Mouse (Mus musculus) thymus, postnatal 10 days (tissue): ENCODE data around the gene Ubap1l.

Source experiments
- DNase-seq, 2 experiments: peaks; one replicate each; pipeline ENCODE4 v3.0.0; 2021; ENCODE audit warnings: low spot score in 2 of 2

Gene Ubap1l

DNA sequence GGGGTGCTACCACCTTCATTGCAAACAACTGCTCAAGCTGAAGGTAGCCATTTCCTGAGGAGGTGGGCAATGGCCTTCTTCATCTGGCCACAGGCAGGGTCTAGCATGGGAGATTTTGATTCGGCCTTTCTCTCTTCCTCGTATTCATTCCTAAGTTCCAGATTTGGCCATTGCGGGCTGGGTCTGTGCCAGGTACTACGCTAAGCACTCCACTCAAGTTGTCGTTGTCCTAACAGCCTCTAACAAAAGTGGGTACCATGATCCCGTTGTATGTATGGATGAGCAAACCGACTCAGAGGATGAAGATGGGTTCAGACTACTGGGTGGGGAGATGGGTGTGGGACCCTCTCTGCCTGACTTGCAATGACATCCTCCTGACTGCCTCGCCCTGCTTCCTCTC lies 49.5 kb downstream of the Ubap1l start:
- no peak for DNase-seq

DNA sequence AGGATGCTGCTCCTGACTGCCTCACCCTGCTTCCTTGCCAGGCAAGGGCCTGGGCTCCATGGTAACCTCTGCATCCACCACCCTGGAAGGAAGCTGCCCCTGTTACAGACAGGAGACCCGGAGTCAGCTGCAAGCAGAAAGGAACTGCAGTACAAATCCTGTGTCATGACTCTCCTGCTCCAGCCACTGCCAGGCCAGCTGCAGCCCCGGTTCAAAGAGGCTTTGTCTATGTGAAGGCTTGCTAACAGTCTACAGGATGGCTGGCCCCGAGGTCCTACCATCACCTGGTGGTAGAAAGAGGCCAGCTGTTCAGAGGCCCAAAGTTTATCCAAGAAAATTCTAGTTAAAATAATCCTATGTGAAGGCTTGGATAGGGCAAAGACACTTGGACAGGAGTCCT lies 50.5 kb downstream of the Ubap1l start:
- DNase-seq, result no peak

DNA sequence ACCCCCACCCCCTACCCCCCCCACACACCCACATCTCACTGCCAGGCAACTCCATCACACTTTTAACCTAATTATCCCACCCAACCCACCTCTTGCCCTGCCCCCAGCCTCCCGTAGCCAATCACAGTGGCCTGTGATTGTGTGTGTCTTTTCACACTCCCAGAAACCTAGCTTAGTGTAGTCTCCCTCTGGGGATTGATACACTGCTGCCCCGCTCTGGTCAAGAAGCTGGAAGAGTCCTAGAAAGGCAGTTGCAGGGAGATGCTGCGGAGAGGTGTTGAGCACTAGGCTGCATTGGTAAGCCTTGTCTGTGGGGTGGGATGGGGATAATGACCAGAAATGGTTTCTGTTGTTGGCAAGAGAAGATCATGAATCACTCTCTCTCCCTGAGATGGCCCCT lies 56.9 kb downstream of the Ubap1l start:
- no peak for DNase-seq

DNA sequence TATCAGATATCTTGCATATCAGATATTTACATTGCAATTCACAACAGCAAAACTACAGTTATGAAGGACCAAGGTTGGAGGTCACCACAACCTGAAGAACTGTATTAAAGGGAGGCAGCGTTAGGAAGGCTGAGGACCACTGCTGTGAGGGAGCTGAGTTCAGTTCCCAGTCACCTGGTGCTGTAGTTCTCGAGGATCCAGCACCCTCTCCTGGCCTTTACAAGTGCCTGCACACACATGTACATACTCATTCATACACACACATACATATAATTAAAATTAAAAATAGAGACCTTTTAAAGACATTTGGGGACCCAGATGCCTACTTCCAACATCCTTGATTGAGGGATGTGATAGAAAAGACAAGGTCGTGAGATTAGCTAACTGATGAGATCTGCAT lies 58.8 kb downstream of the Ubap1l start:
- DNase-seq, result no peak

DNA sequence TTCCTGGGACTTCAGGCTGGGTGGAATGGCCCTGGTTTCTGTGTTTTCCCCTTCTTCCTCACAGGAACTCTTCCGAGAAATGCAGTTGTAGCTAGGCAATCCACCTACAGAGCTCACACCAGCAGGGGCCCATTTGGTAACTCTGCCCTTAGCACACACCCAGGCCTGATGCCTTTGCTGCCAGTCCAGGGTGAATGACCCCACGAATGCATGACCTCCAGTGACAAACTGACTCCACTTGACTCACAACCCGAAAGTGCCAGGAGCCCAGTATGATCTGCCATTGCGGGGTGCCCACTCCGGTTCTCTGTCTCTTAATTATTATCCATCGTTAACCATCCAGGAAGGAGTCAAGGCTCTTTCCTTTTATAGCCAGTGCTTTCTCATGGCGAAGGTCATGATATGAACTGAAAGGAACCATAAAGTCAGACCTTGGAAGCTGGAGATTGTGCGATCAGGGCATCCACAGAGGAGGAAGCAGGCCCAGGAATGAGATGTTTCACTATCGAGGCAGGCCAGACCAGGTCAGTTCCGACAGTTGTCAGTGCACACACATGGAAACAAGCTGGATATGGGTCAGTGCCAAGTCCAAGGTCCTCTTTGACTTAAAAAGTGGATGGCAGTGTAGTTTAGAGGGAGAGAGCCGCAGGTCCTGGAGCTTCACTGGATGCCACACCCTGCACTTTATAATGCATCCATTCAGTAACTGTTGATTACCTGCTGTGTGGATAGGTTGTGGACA lies 62.1 kb downstream of the Ubap1l start, which contains the start of gene Slc51b:
Gene Slc51b, minus strand, starts transcription at position 196 of the 742 bp plus-strand sequence.
- DNase-seq, result no peak

DNA sequence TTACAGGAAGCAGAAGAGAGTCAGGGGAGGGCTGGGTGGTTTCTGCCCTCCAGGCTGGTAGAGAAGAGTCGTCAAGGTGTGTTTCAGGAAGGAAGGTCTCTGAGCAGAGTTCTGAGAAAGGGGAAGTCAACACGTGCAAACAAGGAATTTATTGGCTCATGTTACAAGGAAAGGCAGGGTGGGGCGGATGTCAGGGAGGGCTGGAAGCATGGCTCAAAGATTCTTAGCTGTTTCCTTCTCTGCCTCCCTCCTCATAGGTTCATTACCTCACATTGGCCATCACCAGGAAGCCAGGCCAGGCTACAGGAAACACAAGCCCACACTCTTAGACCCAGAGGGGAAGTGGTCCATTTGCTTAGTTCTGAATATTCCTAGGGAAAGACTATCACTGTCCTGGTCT lies 63.6 kb downstream of the Ubap1l start:
- no peak for DNase-seq

DNA sequence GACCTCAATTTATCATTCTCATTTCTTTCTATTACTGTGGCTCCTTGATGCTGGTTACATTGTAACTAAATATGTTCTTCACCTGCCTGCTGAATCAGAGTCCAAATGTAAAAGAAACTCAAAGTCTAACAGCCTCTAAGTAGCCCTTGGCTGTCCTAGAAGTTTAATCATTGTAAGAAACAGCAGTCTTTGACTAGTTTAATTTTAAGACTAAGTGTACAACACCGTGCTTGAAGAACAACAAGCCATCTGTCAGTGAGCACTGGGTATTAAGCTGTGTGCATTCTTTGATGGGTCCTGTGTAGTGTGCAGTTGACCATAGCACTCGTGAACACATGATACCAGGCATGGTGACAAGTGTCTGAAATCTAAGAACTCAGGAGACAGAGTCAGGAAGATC lies 66.7 kb downstream of the Ubap1l start:
- DNase-seq, result no peak

DNA sequence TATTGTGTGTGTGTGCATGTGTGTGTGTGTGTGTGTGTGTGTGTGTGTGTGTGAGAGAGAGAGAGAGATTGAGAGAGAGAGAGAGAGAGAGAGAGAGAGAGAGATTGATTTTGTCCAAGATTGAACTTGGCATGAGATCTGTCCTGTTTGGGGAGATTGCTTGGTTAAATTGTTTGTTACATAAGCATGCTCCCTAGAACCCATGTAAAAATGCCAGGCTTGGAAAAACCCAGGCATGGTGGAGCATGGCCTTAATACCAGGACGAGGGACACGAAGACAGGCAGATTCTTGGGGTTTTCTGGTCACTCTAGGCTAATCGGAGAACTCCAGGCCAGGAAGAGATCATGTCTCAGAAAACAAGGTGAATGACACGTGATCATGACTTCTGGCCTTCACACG lies 67.2 kb downstream of the Ubap1l start:
- no peak for DNase-seq
